Mouse (Mus musculus): ENCODE data around the gene Tbc1d8. TPM values are rescaled to one million over a fixed set of nuclear protein-coding genes. Genes with fewer than 3 reads are reported as not detected.

Gene Tbc1d8
- total and polyA plus RNA-seq, 3 experiments: 1.5 to 2.4 TPM; not detected in 1

- TF ChIP-seq ZC3H11A (IDR thresholded peaks at IDR 0.05; ENCODE audit: low read depth, low read length) (no peak), POLR2AphosphoS2 (IDR thresholded peaks at IDR 0.05; ENCODE audit: low read length) (peak; percentile 70), GATA1 (IDR thresholded peaks at IDR 0.05; ENCODE audit: low read depth, low read length) (no peak)
These were observed 105.2 kb downstream of the Tbc1d8 start (continued) for GRCm38 (mm10) chr1:39373378-39373777.

GRCm38 (mm10) chr1:39372220-39372843 lies 106.2 kb downstream of the Tbc1d8 start:
- H3K27ac ChIP-seq (ENCODE audit: control insufficient read depth, low read depth, low read length): no peak overlapping the region
- no peak overlapping the region for H3K4me3 ChIP-seq (ENCODE audit: control insufficient read depth in 1 of 2, insufficient read depth in 1 of 2, low read depth in 2 of 2, low read length in 2 of 2)
- peak; percentile 34 for DNase-seq (ENCODE audit: low read depth, low spot score)
- H3K9ac ChIP-seq (ENCODE audit: control insufficient read depth, low read depth, low read length, poor library complexity, severe bottlenecking): no peak overlapping the region
- H3K36me3 ChIP-seq (ENCODE audit: control insufficient read depth in 1 of 2, insufficient read depth in 2 of 2, low read length in 2 of 2): peaks cover 24 to 26% of the 10 kb centered on the region in 2 experiments
- H3K4me1 ChIP-seq (ENCODE audit: control insufficient read depth in 1 of 2, insufficient read depth in 2 of 2, low read length in 2 of 2): peaks cover 2 to 14% of the 10 kb centered on the region in 2 experiments; a peak in 1 of 4 replicates
- peaks cover 25% of the 10 kb centered on the region for H3K79me2 ChIP-seq (ENCODE audit: control insufficient read depth, insufficient read depth, low read length, poor library complexity)
- H3K9me3 ChIP-seq (replicated peaks; ENCODE audit: insufficient read depth, low read length): no peaks in the 10 kb centered on the region
- TF ChIP-seq POLR2AphosphoS2 (IDR thresholded peaks at IDR 0.05; ENCODE audit: low read length) (peak; percentile 54), CHD1 (IDR thresholded peaks at IDR 0.05; ENCODE audit: low read depth, low read length) (no peak), POLR2A (IDR thresholded peaks at IDR 0.05; ENCODE audit: control insufficient read depth in 1 of 2, insufficient read depth in 1 of 2, low read depth in 1 of 2, low read length in 2 of 2, poor library complexity in 1 of 2) (peak in 1 of 2 experiments; percentile 39; a peak in 1 of 4 replicates), ZMIZ1 (IDR thresholded peaks at IDR 0.05; ENCODE audit: low read depth, low read length) (peak; percentile 59; the same call in 1 of the 2 replicates)
- no peaks in the 10 kb centered on the region for H3K27me3 ChIP-seq (ENCODE audit: control insufficient read depth in 1 of 2, insufficient read depth in 2 of 2, low read length in 2 of 2)

GRCm38 (mm10) chr1:39370431-39370830 lies 108.1 kb downstream of the Tbc1d8 start:
- peak overlapping the region; percentile 98 for H3K9ac ChIP-seq (ENCODE audit: control insufficient read depth, low read depth, low read length, poor library complexity, severe bottlenecking)

More at GRCm38 (mm10) chr1:39370431-39370830, 108.1 kb downstream of the Tbc1d8 start:
- H3K36me3 ChIP-seq (ENCODE audit: control insufficient read depth in 1 of 2, insufficient read depth in 2 of 2, low read length in 2 of 2): peaks cover 24 to 26% of the 10 kb centered on the region in 2 experiments
- H3K79me2 ChIP-seq (ENCODE audit: control insufficient read depth, insufficient read depth, low read length, poor library complexity): peaks cover 25% of the 10 kb centered on the region
- H3K27ac ChIP-seq (ENCODE audit: control insufficient read depth, low read depth, low read length): peak overlapping the region; percentile 81
- H3K27me3 ChIP-seq (ENCODE audit: control insufficient read depth in 1 of 2, insufficient read depth in 2 of 2, low read length in 2 of 2): no peaks in the 10 kb centered on the region
- DNase-seq (ENCODE audit: low read depth, low spot score): peak; percentile 46
- peak overlapping the region in 1 of 2 experiments; percentile 98; a peak in 1 of 4 replicates for H3K4me3 ChIP-seq (ENCODE audit: control insufficient read depth in 1 of 2, insufficient read depth in 1 of 2, low read depth in 2 of 2, low read length in 2 of 2)
- H3K9me3 ChIP-seq (replicated peaks; ENCODE audit: insufficient read depth, low read length): no peaks in the 10 kb centered on the region
- peaks cover 2 to 21% of the 10 kb centered on the region in 2 experiments; a peak in 2 of 4 replicates for H3K4me1 ChIP-seq (ENCODE audit: control insufficient read depth in 1 of 2, insufficient read depth in 2 of 2, low read length in 2 of 2)
- TF ChIP-seq ZMIZ1 (IDR thresholded peaks at IDR 0.05; ENCODE audit: low read depth, low read length): no peak
- no peak for TF ChIP-seq SMC3 (IDR thresholded peaks at IDR 0.05; ENCODE audit: low read depth, low read length)
- peak; percentile 6; the same call in 1 of the 2 replicates for TF ChIP-seq MYB (IDR thresholded peaks at IDR 0.05; ENCODE audit: low read depth, low read length)
- peak in 1 of 2 experiments; percentile 24; a peak in 1 of 4 replicates for TF ChIP-seq EP300 (IDR thresholded peaks at IDR 0.05; ENCODE audit: low read depth in 1 of 2, low read length in 2 of 2)
- TF ChIP-seq ETS1 (IDR thresholded peaks at IDR 0.05; ENCODE audit: low read depth, low read length): 0 out of 2 replicates have a peak, but pooled peaks have one; percentile 4
- TF ChIP-seq GATA1 (IDR thresholded peaks at IDR 0.05; ENCODE audit: low read depth, low read length): peak; percentile 52
- TF ChIP-seq POLR2AphosphoS2 (IDR thresholded peaks at IDR 0.05; ENCODE audit: low read length): no peak
- TF ChIP-seq ELF1 (IDR thresholded peaks at IDR 0.05; ENCODE audit: low read depth, low read length): no peak
- TF ChIP-seq MAZ (IDR thresholded peaks at IDR 0.05; ENCODE audit: low read depth, low read length): no peak
- no peak for TF ChIP-seq TBP (IDR thresholded peaks at IDR 0.05; ENCODE audit: low read depth, low read length)
- no peak for TF ChIP-seq E2F4 (IDR thresholded peaks at IDR 0.05; ENCODE audit: borderline replicate concordance, low read depth, low read length)
